Mouse (Mus musculus) lung, embryonic 14.5 days (tissue): ENCODE data around the gene Rbbp8nl. TPM values are rescaled to one million over a fixed set of nuclear protein-coding genes. Genes with fewer than 3 reads are reported as not detected.

ENCODE experiments used
- ATAC-seq: fragments of 200-750 bp; cut with Nextera tagmentation; 2 replicates; pipeline ENCODE4 v1.8.0; 2017; ENCODE audit warnings: mild to moderate bottlenecking, moderate TSS enrichment, moderate library complexity; ENCODE audit not compliant: insufficient read depth
- DNase-seq: peaks from one replicate; pipeline ENCODE4 v3.0.0-alpha.2; 2015
- H3K27ac ChIP-seq: fragments of 300-500 bp; sonication (generic); 2 replicates; pipeline ENCODE4 v1.5.1; 2014; ENCODE audit warnings: low read depth, mild to moderate bottlenecking, moderate library complexity
- H3K27me3 ChIP-seq: fragments of 300-500 bp; sonication (generic); 2 replicates; pipeline ENCODE4 v1.6.1; 2014; ENCODE audit warnings: low read length, control low read depth; ENCODE audit not compliant: insufficient read depth
- H3K36me3 ChIP-seq: fragments of 300-500 bp; sonication (generic); 2 replicates; pipeline ENCODE4 v1.6.1; 2014; ENCODE audit warnings: control low read depth; ENCODE audit not compliant: insufficient read depth
- H3K4me1 ChIP-seq: fragments of 300-500 bp; sonication (generic); 2 replicates; pipeline ENCODE4 v1.6.1; 2014; ENCODE audit warnings: antibody characterized with exemption, control low read depth; ENCODE audit not compliant: insufficient read depth
- H3K4me2 ChIP-seq: fragments of 300-500 bp; sonication (generic); 2 replicates; pipeline ENCODE4 v1.6.1; 2014; ENCODE audit warnings: mild to moderate bottlenecking
- H3K4me3 ChIP-seq: fragments of 300-500 bp; sonication (generic); 2 replicates; pipeline ENCODE4 v1.5.1; 2014; ENCODE audit warnings: low read depth, low read length
- H3K9ac ChIP-seq: fragments of 300-500 bp; sonication (generic); 2 replicates; pipeline ENCODE4 v1.6.1; 2014
- H3K9me3 ChIP-seq: fragments of 300-500 bp; sonication (generic); 2 replicates; pipeline ENCODE4 v1.6.1; 2016; ENCODE audit warnings: low read depth, low read length, control low read depth
- CTCF ChIP-seq: IDR thresholded peaks from 2 replicates; pipeline ENCODE4 v1.5.1; 2016; ENCODE audit warnings: antibody characterized with exemption, low read depth
- WGBS: fragments of 180-500 bp; shearing (Covaris S2); extraction: QIAGEN DNeasy Blood & Tissue Kit; methylation state at CpG from one replicate; pipeline ENCODE4 v1.1.7; 2014; 5-methylcytosine and 5-hydroxymethylcytosine counted together
- polyA plus RNA-seq: library from polyadenylated mRNA; unstranded; fragments of >200 nt; fragmentation: Nextera tagmentation; extraction: Ambion mirVana; gene quantifications from 2 replicates; pipeline ENCODE4 v1.2.1, GENCODE M21; 2014

Rbbp8nl gene
- polyA plus RNA-seq, 1 experiment from 2014 or later = 2.3 TPM

- 50% methylated on average over 11 of the region's 11 CpGs for WGBS
- peak overlapping the region; percentile 84; the same call in 1 of the 2 replicates for H3K27ac ChIP-seq
- peaks cover 53% of the 10 kb centered on the region for H3K36me3 ChIP-seq
- peaks cover 6% of the 10 kb centered on the region; the same call in 1 of the 2 replicates for H3K4me1 ChIP-seq
- no peaks in the 10 kb centered on the region for H3K9me3 ChIP-seq
- DNase-seq (no peak), ATAC-seq (no peak)
- TF ChIP-seq CTCF = no peak
- peak overlapping the region; percentile 90 for H3K4me2 ChIP-seq
- H3K9ac ChIP-seq = peak overlapping the region; percentile 85
- peak overlapping the region; percentile 97 for H3K4me3 ChIP-seq
- no peaks in the 10 kb centered on the region for H3K27me3 ChIP-seq
Measured at GRCm38 (mm10) chr2:180257963-180258865, 31.5 kb downstream of the Rbbp8nl start.

GRCm38 (mm10) chr2:180257001-180257521 lies 32.6 kb downstream of the Rbbp8nl start, which contains the start of gene Rps21:
Gene Rps21, plus strand, starts transcription at chr2:180257377.
- Histone ChIP-seq H3K27ac (peak within 1 kb of the TSS; percentile 93), H3K4me3 (peak within 1 kb of the TSS; percentile 97), H3K36me3 (peaks cover 42% of the 10 kb centered on the region), H3K9me3 (no peaks in the 10 kb centered on the region), H3K27me3 (no peaks in the 10 kb centered on the region), H3K4me1 (peaks cover 6% of the 10 kb centered on the region; the same call in 1 of the 2 replicates), H3K4me2 (peak within 1 kb of the TSS; percentile 90), H3K9ac (peak within 1 kb of the TSS; percentile 85)
- WGBS = under 1% methylated on average over 38 of the region's 38 CpGs
- ATAC-seq (peak; percentile 96), DNase-seq (peak; percentile 100)
- TF ChIP-seq CTCF = no peak

- 22% methylated on average over 26 of the region's 26 CpGs for WGBS
- no peaks in the 10 kb centered on the region for H3K27me3 ChIP-seq
- H3K4me2 ChIP-seq = peak overlapping the region; percentile 90
- TF ChIP-seq CTCF = no peak
- peak; percentile 75 for ATAC-seq
- no peak for DNase-seq
- H3K4me3 ChIP-seq = peak overlapping the region; percentile 97
- peak overlapping the region; percentile 69 for H3K9ac ChIP-seq
- peak overlapping the region; percentile 93 for H3K27ac ChIP-seq
- peaks cover 35% of the 10 kb centered on the region for H3K36me3 ChIP-seq
- H3K9me3 ChIP-seq = no peaks in the 10 kb centered on the region
- H3K4me1 ChIP-seq = peaks cover 6% of the 10 kb centered on the region; the same call in 1 of the 2 replicates
Measured at GRCm38 (mm10) chr2:180256296-180257000, 33.2 kb downstream of the Rbbp8nl start.

- H3K4me2 ChIP-seq = peak overlapping the region; percentile 90
- peaks cover 29% of the 10 kb centered on the region for H3K36me3 ChIP-seq
- H3K9me3 ChIP-seq = no peaks in the 10 kb centered on the region
- no peaks in the 10 kb centered on the region for H3K27me3 ChIP-seq
- peak overlapping the region; percentile 97; the same call in 1 of the 2 replicates for H3K4me3 ChIP-seq
- 88% methylated on average over 9 of the region's 9 CpGs for WGBS
- no peak for TF ChIP-seq CTCF
- H3K9ac ChIP-seq = no peak overlapping the region
- DNase-seq = no peak
- peaks cover 6% of the 10 kb centered on the region; the same call in 1 of the 2 replicates for H3K4me1 ChIP-seq
- ATAC-seq = no peak
- H3K27ac ChIP-seq = no peak overlapping the region
Measured at GRCm38 (mm10) chr2:180255701-180256100, 34.0 kb downstream of the Rbbp8nl start.

GRCm38 (mm10) chr2:180254436-180255209 lies 35.1 kb downstream of the Rbbp8nl start:
- Histone ChIP-seq H3K9ac (no peak overlapping the region), H3K4me1 (peaks cover 6% of the 10 kb centered on the region; the same call in 1 of the 2 replicates), H3K4me2 (no peak overlapping the region), H3K4me3 (no peak overlapping the region), H3K27me3 (no peaks in the 10 kb centered on the region), H3K9me3 (no peaks in the 10 kb centered on the region), H3K27ac (no peak overlapping the region), H3K36me3 (peaks cover 18% of the 10 kb centered on the region)
- no peak for DNase-seq
- no peak for TF ChIP-seq CTCF
- 92% methylated on average over 5 of the region's 5 CpGs for WGBS
- ATAC-seq = no peak

GRCm38 (mm10) chr2:180251838-180252237 lies 37.8 kb downstream of the Rbbp8nl start:
- Histone ChIP-seq H3K4me1 (peaks cover 2% of the 10 kb centered on the region; the same call in 1 of the 2 replicates), H3K4me2 (no peak overlapping the region), H3K36me3 (no peaks in the 10 kb centered on the region), H3K9ac (no peak overlapping the region), H3K27me3 (no peaks in the 10 kb centered on the region), H3K27ac (no peak overlapping the region), H3K9me3 (no peaks in the 10 kb centered on the region), H3K4me3 (no peak overlapping the region)
- DNase-seq = no peak
- ATAC-seq = no peak
- 53% methylated on average over 3 of the region's 3 CpGs for WGBS
- no peak for TF ChIP-seq CTCF
